Comparison of ENCODE assay signal across 10 mouse cellular contexts in genomic region chr4:152295916-152296315, GRCm38 (mm10). TPM values are rescaled to one million over a fixed set of nuclear protein-coding genes. Genes with fewer than 3 reads are reported as not detected.
DNase-seq lines count a peak whose midpoint lies in the region; ATAC-seq and TF ChIP-seq lines count a peak whose summit lies in the region.
"Had no signal": no experiment of that assay in that cellular context is flagged by ENCODE, and none has a peak within 500 bp of the region (broad histone marks: within the 10 kb centered on the region; RNA-seq: fewer than 3 reads in every experiment).

No protein-coding gene starts in this region.

- no peak for TF ChIP-seq EP300 in liver, postnatal 0 days (IDR thresholded peaks at IDR 0.05; ENCODE audit: low read depth)

- peak overlapping the region; percentile 41 to 79 for H3K27ac ChIP-seq in heart, embryonic 14.5 days (replicated peaks in 1 of 2; ENCODE audit: control insufficient read depth in 1 of 2, insufficient read depth in 1 of 2, low read depth in 2 of 2, low read length in 2 of 2)
- H3K27ac ChIP-seq in liver, postnatal 0 days (ENCODE audit: low read depth): no peak overlapping the region; the same call in 1 of the 2 replicates

- no peak overlapping the region for H3K4me3 ChIP-seq in heart, embryonic 14.5 days (ENCODE audit: control insufficient read depth in 1 of 2, insufficient read depth in 1 of 2, low read depth in 1 of 2, low read length in 2 of 2)
- H3K4me3 ChIP-seq in liver, postnatal 0 days (ENCODE audit: low read depth, low read length): no peak overlapping the region; the same call in 1 of the 2 replicates

- H3K27me3 ChIP-seq in heart, embryonic 14.5 days (ENCODE audit: control insufficient read depth, insufficient read depth, low read length): peaks cover 29% of the 10 kb centered on the region
- peaks cover 25% of the 10 kb centered on the region for H3K27me3 ChIP-seq in liver, postnatal 0 days (ENCODE audit: insufficient read depth, low read length)

- H3K4me2 ChIP-seq in heart, embryonic 14.5 days (ENCODE audit: low read length): peak overlapping the region; percentile 36
- H3K4me2 ChIP-seq in liver, postnatal 0 days (ENCODE audit: low read depth, low read length): peak overlapping the region; percentile 97

- no peak for DNase-seq in heart, postnatal 4 days
- DNase-seq in CD4-positive helper T cell, adult 2 months (ENCODE audit: low read depth, low spot score): peak; percentile 39
- DNase-seq in c-Kit-positive CD71-positive TER-119-negative erythroid progenitor cells, embryonic 14.5 days (ENCODE audit: low read depth): peak; percentile 58
- no peak for DNase-seq in liver, postnatal 0 days
- no peak for DNase-seq in Muller cell, postnatal 12 days (ENCODE audit: inconsistent ontology term)
- DNase-seq in layer of hippocampus, adult 9-11 months: no peak
- no peak for DNase-seq in kidney, postnatal 4 days
- DNase-seq: heart, adult 18-20 months had no signal

- no peak for TF ChIP-seq CTCF in liver, postnatal 0 days (IDR thresholded peaks at IDR 0.05; ENCODE audit: low read depth)

- no peak overlapping the region for H3K9ac ChIP-seq in heart, embryonic 14.5 days (ENCODE audit: low read length)
- H3K9ac ChIP-seq in liver, postnatal 0 days (replicated peaks): no peak overlapping the region; the same call in 1 of the 2 replicates

- WGBS in heart, embryonic 14.5 days: 31% methylated on average over 4 of the region's 4 CpGs
- WGBS in liver, postnatal 0 days (ENCODE audit: insufficient replicate concordance): 14% methylated on average over 4 of the region's 4 CpGs

- no peaks in the 10 kb centered on the region for H3K9me3 ChIP-seq in heart, embryonic 14.5 days (ENCODE audit: control insufficient read depth, low read length)
- H3K9me3 ChIP-seq in liver, postnatal 0 days (ENCODE audit: low read length): no peaks in the 10 kb centered on the region
- H3K9me3 ChIP-seq: midbrain, embryonic 10.5 days had no signal

- peaks cover 13% of the 10 kb centered on the region in 2 experiments for H3K4me1 ChIP-seq in heart, embryonic 14.5 days (ENCODE audit: control insufficient read depth in 2 of 2, insufficient read depth in 2 of 2, low read length in 2 of 2)
- peaks cover 22% of the 10 kb centered on the region for H3K4me1 ChIP-seq in liver, postnatal 0 days (ENCODE audit: insufficient read depth)

- no peak for ATAC-seq in heart, embryonic 14.5 days (ENCODE audit: insufficient number of reproducible peaks, insufficient read depth, low FRiP score, low read depth)
- ATAC-seq in liver, postnatal 0 days: no peak

- peaks cover 16% of the 10 kb centered on the region for H3K36me3 ChIP-seq in heart, embryonic 14.5 days (ENCODE audit: control insufficient read depth, insufficient read depth, low read length)
- peaks cover 14% of the 10 kb centered on the region; the same call in 1 of the 2 replicates for H3K36me3 ChIP-seq in liver, postnatal 0 days (replicated peaks; ENCODE audit: insufficient read depth, low read length)

RNA-seq across cellular contexts. Expression of gene Icmt, which starts 1.1 kb away (rescaled TPM):
- polyA plus RNA-seq in heart, embryonic 14.5 days (2014; fragmentation: Nextera tagmentation; extraction: Ambion mirVana): 19.4 and 20.3 TPM in 2 replicates
- 10 to 100 TPM; 32.1 to 33.3 TPM for total RNA-seq in heart, postnatal 4 days (2021)
- 5.9 and 6.9 TPM in 2 replicates for polyA plus RNA-seq in liver, postnatal 0 days (2015; fragmentation: Nextera tagmentation; extraction: Ambion mirVana)

RNA-seq across cellular contexts. Expression of gene Hes3, which starts 4.5 kb away (rescaled TPM):
- not detected in 2 replicates for polyA plus RNA-seq in heart, embryonic 14.5 days (2014; fragmentation: Nextera tagmentation; extraction: Ambion mirVana)
- not detected for total RNA-seq in heart, postnatal 4 days (2021)
- not detected in 2 replicates for polyA plus RNA-seq in liver, postnatal 0 days (2015; fragmentation: Nextera tagmentation; extraction: Ambion mirVana)
- total RNA-seq: heart, adult 18-20 months had no signal

RNA-seq across cellular contexts. Expression of gene Gpr153, which starts 21.9 kb away (rescaled TPM):
- polyA plus RNA-seq in heart, embryonic 14.5 days (2014; fragmentation: Nextera tagmentation; extraction: Ambion mirVana): 14.0 and 18.2 TPM in 2 replicates
- 10 to 100 TPM; 30.1 to 30.6 TPM for total RNA-seq in heart, postnatal 4 days (2021)
- polyA plus RNA-seq in liver, postnatal 0 days (2015; fragmentation: Nextera tagmentation; extraction: Ambion mirVana): 0.47 and 0.58 TPM in 2 replicates

RNA-seq across cellular contexts. Expression of gene Rnf207, which starts 22.9 kb away (rescaled TPM):
- polyA plus RNA-seq in heart, embryonic 14.5 days (2014; fragmentation: Nextera tagmentation; extraction: Ambion mirVana): 74.9 and 77.5 TPM in 2 replicates
- 100 to 1,000 TPM; 105 to 116 TPM for total RNA-seq in heart, postnatal 4 days (2021)
- 0.13 TPM in 1 of 2 replicates, not detected in the other for polyA plus RNA-seq in liver, postnatal 0 days (2015; fragmentation: Nextera tagmentation; extraction: Ambion mirVana)

RNA-seq across cellular contexts. Expression of gene Rpl22, which starts 29.6 kb away (rescaled TPM):
- 261 and 276 TPM in 2 replicates for polyA plus RNA-seq in heart, embryonic 14.5 days (2014; fragmentation: Nextera tagmentation; extraction: Ambion mirVana)
- 100 to 1,000 TPM; 312 to 319 TPM for total RNA-seq in heart, postnatal 4 days (2021)
- polyA plus RNA-seq in liver, postnatal 0 days (2015; fragmentation: Nextera tagmentation; extraction: Ambion mirVana): 207 and 213 TPM in 2 replicates

Comparison
In these comparisons a context has a peak if more than half of its experiments do, and no peak if none do; other contexts are left out.
1. DNase-seq: peak in CD4-positive helper T cell, adult 2 months (single experiment) and c-Kit-positive CD71-positive TER-119-negative erythroid progenitor cells, embryonic 14.5 days (single experiment); none in heart, postnatal 4 days (single experiment), liver, postnatal 0 days (single experiment), Muller cell, postnatal 12 days (single experiment), layer of hippocampus, adult 9-11 months (single experiment) and kidney, postnatal 4 days (0 of 2).